Mouse (Mus musculus) cortical plate, adult 2 months (tissue): ENCODE data around the gene Ggact.

Source experiments
- CTCF ChIP-seq: fragments of 200-500 bp; IDR thresholded peaks from 2 replicates; pipeline ENCODE4 v1.5.1; 2011; ENCODE audit warnings: mild to moderate bottlenecking, control low read depth, low read length; ENCODE audit not compliant: insufficient read depth; ENCODE audit errors: extremely low read depth
- POLR2A ChIP-seq: fragments of 200-500 bp; IDR thresholded peaks from 2 replicates; pipeline ENCODE4 v1.6.1; 2011; ENCODE audit warnings: mild to moderate bottlenecking, low read length, control low read depth; ENCODE audit not compliant: insufficient read depth; ENCODE audit errors: extremely low read depth

DNA sequence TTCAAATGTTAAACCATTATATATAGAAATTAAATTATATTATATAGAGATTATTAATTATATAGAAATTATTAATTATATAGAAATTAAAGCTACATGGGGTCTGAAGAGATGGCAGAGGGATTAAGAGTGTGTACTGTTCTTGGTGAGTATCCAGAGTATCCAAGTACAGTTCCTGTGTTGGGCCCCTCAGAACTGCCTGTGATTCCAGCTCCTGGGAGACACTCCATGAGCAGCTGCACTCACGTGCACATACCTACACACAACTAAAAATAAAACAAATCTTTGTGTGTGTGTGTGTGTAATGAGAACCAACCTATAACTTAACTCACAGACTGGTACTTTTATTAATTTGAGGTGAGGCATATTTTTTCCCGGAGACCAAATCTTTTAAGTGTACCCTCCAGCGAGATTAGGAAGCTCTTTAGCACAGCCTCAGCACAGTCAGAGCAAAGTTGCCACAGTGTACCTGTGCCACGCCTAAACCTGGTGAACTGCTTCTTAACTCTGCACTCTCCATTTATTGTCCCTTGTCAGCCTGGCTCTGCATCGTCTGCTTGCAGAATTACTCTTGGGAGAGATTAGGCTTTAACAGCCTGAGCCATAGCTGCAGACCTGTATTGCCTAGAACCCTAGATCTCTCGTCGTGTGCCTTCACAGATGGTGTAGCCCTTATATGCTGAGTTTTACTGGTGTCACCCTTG lies 77.9 kb downstream of the Ggact start:
- TF ChIP-seq POLR2A (no peak), CTCF (no peak)
